Mouse (Mus musculus) ES-Bruce4 (cell line): Measurements from ENCODE around the gene Cd300lf.

Experiments used
- CTCF ChIP-seq: IDR thresholded peaks from one replicate; pipeline ENCODE4 v1.8.1; 2011; ENCODE audit warnings: low read depth, low read length
- POLR2A ChIP-seq: IDR thresholded peaks from one replicate; pipeline ENCODE4 v1.8.1; 2011; ENCODE audit warnings: low read length; ENCODE audit not compliant: insufficient read depth

GRCm38 (mm10) chr11:115171125-115171524 lies 37.3 kb upstream of the Cd300lf start:
- TF ChIP-seq CTCF, result no peak
- TF ChIP-seq POLR2A, result no peak
